Mouse (Mus musculus) CH12.LX (cell line): ENCODE measurements at regions not wholly inside any gene's neighbourhood (a gene's known extent, or its start where the extent isn't known, plus 50 kb on each side); places are given as distances from the start of the nearest gene placed in this dataset.

Experiments
- BHLHE40 ChIP-seq: IDR thresholded peaks from 2 replicates; pipeline ENCODE4 v1.6.1; 2011; ENCODE audit warnings: mild to moderate bottlenecking, low read depth, low read length, improper control_type of control experiment
- CHD2 ChIP-seq: IDR thresholded peaks from 2 replicates; pipeline ENCODE4 v1.6.1; 2011; ENCODE audit warnings: low read length, improper control_type of control experiment
- CTCF ChIP-seq, 2 experiments: IDR thresholded peaks in 1 of 2; conservative IDR thresholded peaks in 1 of 2; 2 replicates each; pipeline ENCODE4 v1.5.1; 2011 to 2012; ENCODE audit warnings: low read depth in 2 of 2, low read length in 2 of 2, improper control_type of control experiment in 1 of 2, inconsistent platforms in 1 of 2, mild to moderate bottlenecking in 1 of 2, moderate library complexity in 1 of 2
- EP300 ChIP-seq: IDR thresholded peaks from 2 replicates; pipeline ENCODE4 v1.6.1; 2011; ENCODE audit warnings: low read length, improper control_type of control experiment
- KAT2A ChIP-seq: IDR thresholded peaks from 2 replicates; pipeline ENCODE4 v1.6.1; 2012; ENCODE audit warnings: low read length, improper control_type of control experiment, inconsistent platforms; ENCODE audit not compliant: insufficient replicate concordance
- MAX ChIP-seq: IDR thresholded peaks from 2 replicates; pipeline ENCODE4 v1.6.1; 2011; ENCODE audit warnings: low read length, improper control_type of control experiment
- MYC ChIP-seq: IDR thresholded peaks from 2 replicates; pipeline ENCODE4 v1.6.1; 2011; ENCODE audit warnings: low read depth, mild to moderate bottlenecking, improper control_type of control experiment, low read length
- NRF1 ChIP-seq: IDR thresholded peaks from 2 replicates; pipeline ENCODE4 v1.6.1; 2014; ENCODE audit warnings: low read depth, mild to moderate bottlenecking, inconsistent platforms, low read length, improper control_type of control experiment, moderate library complexity
- POLR2A ChIP-seq: IDR thresholded peaks from 2 replicates; pipeline ENCODE4 v1.6.1; 2011; ENCODE audit warnings: low read depth, mild to moderate bottlenecking, improper control_type of control experiment, low read length
- RAD21 ChIP-seq: IDR thresholded peaks from 2 replicates; pipeline ENCODE4 v1.6.1; 2011; ENCODE audit warnings: low read depth, mild to moderate bottlenecking, low read length, improper control_type of control experiment, moderate library complexity
- TBP ChIP-seq: conservative IDR thresholded peaks from 2 replicates; pipeline ENCODE4 v1.6.1; 2011; ENCODE audit warnings: low read depth, low read length, improper control_type of control experiment
- USF1 ChIP-seq: IDR thresholded peaks from 2 replicates; pipeline ENCODE4 v1.6.1; 2014; ENCODE audit warnings: low read depth, mild to moderate bottlenecking, inconsistent platforms, low read length, improper control_type of control experiment
- ZKSCAN1 ChIP-seq: IDR thresholded peaks from 2 replicates; pipeline ENCODE4 v1.6.1; 2012; ENCODE audit warnings: low read depth, inconsistent platforms, low read length, improper control_type of control experiment, borderline replicate concordance
- ZNF384 ChIP-seq: IDR thresholded peaks from 2 replicates; pipeline ENCODE4 v1.6.1; 2012; ENCODE audit warnings: low read depth, low read length, improper control_type of control experiment, inconsistent platforms

DNA sequence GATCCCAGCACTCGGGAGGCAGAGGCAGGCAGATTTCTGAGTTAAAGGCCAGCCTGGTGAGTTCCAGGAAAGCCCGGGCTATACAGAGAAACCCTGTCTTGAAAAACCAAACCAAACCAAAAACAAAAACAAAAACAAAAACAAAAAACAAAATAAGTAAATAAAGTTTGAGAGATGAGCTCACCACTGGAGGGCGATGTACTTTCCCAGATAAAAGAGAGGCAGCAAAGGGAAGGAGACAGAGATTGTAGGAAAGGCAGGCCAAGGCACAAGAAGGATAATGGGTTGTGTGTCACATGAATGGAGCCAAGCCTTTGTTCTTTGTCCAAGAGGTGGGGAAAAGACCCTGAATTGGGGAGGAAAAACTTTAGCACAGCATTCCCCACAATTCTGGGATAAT, 67.6 kb upstream of the Tmem92 start:
- TF ChIP-seq POLR2A (no peak), CTCF (conservative IDR thresholded peaks at IDR 0.05 in 1 of 2, IDR thresholded peaks at IDR 0.05 in 1 of 2; ENCODE audit: low read depth in 2 of 2, low read length in 2 of 2) (no peak; a peak in 1 of 4 replicates), MAX (no peak), KAT2A (no peak), EP300 (no peak), RAD21 (no peak), TBP (no peak), NRF1 (no peak), USF1 (no peak), MYC (no peak), BHLHE40 (no peak), ZNF384 (no peak), CHD2 (no peak), ZKSCAN1 (no peak)
